Mouse (Mus musculus): ENCODE results near the gene Frmpd1.

The Frmpd1 gene

DNA sequence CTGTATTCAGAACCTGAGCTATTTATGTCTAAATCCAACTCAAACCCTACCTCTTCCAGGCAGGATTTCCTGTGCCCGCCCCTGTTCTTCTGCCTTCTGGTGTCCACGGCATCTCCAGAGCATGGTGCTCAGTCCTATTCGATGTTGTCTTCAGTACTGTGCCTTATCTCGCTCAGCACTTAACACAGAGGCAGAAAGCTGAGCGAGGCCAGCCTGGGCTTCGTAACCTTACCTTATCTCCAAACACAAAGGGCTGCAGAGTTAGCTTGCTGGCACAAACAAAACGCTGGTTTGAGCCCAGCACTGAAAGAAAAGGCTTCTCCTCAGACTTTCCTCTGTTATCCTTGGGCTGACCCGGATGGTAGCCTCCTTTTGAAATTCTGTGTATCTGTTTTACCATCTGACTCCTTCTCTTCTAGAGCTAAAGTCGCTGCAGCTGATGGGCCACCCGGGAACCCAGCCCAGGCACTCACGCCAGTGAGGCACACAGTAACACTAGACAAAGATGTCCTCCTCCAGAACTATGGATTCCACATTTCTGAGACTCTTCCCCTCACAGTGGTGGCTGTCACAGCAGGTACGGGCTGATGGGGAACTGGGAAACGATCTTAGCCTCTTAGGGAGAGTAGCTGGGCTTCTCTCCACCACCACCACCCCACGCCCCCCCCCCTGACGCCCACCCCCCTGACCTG, 58.7 kb downstream of the Frmpd1 start:
- no peaks in the 10 kb centered on the region for H3K9me3 ChIP-seq (ENCODE audit: low read length)
- H3K4me1 ChIP-seq (replicated peaks; ENCODE audit: low read depth, low read length): peaks cover 14% of the 10 kb centered on the region
- no peaks in the 10 kb centered on the region for H3K36me3 ChIP-seq (ENCODE audit: insufficient read depth, low read length)
- H3K27me3 ChIP-seq (ENCODE audit: insufficient read depth, low read length): peaks cover 8% of the 10 kb centered on the region
- no peak overlapping the region for H3K4me3 ChIP-seq (replicated peaks; ENCODE audit: low read length)
- TF ChIP-seq CTCF (conservative IDR thresholded peaks at IDR 0.05; ENCODE audit: low read length): no peak
- no peak for TF ChIP-seq POU5F1 (IDR thresholded peaks at IDR 0.05; ENCODE audit: borderline replicate concordance, low read length)
- no peak for TF ChIP-seq NANOG (IDR thresholded peaks at IDR 0.05; ENCODE audit: borderline replicate concordance, low read length)

- H3K27me3 ChIP-seq (ENCODE audit: insufficient read depth, low read length): peaks cover 6% of the 10 kb centered on the region
- no peak for TF ChIP-seq NANOG (IDR thresholded peaks at IDR 0.05; ENCODE audit: borderline replicate concordance, low read length)
- TF ChIP-seq POU5F1 (IDR thresholded peaks at IDR 0.05; ENCODE audit: borderline replicate concordance, low read length): no peak
- no peak for TF ChIP-seq CTCF (conservative IDR thresholded peaks at IDR 0.05; ENCODE audit: low read length)
- H3K9me3 ChIP-seq (ENCODE audit: low read length): no peaks in the 10 kb centered on the region
- H3K4me3 ChIP-seq (replicated peaks; ENCODE audit: low read length): no peak overlapping the region
- H3K4me1 ChIP-seq (replicated peaks; ENCODE audit: low read depth, low read length): peaks cover 17% of the 10 kb centered on the region
- H3K36me3 ChIP-seq (ENCODE audit: insufficient read depth, low read length): no peaks in the 10 kb centered on the region
Measured at GRCm38 (mm10) chr4:45251265-45251664, 66.6 kb downstream of the Frmpd1 start.

GRCm38 (mm10) chr4:45252861-45253262, 68.2 kb downstream of the Frmpd1 start:
- H3K27me3 ChIP-seq (ENCODE audit: insufficient read depth, low read length): 0 out of 2 replicates have a peak, but pooled peaks cover 5% of the 10 kb centered on the region
- H3K4me1 ChIP-seq (replicated peaks; ENCODE audit: low read depth, low read length): peaks cover 8% of the 10 kb centered on the region; the same call in 1 of the 2 replicates
- no peak overlapping the region for H3K4me3 ChIP-seq (replicated peaks; ENCODE audit: low read length)
- TF ChIP-seq CTCF (conservative IDR thresholded peaks at IDR 0.05; ENCODE audit: low read length): no peak
- TF ChIP-seq POU5F1 (IDR thresholded peaks at IDR 0.05; ENCODE audit: borderline replicate concordance, low read length): no peak
- no peak for TF ChIP-seq NANOG (IDR thresholded peaks at IDR 0.05; ENCODE audit: borderline replicate concordance, low read length)
- no peaks in the 10 kb centered on the region for H3K36me3 ChIP-seq (ENCODE audit: insufficient read depth, low read length)
- H3K9me3 ChIP-seq (ENCODE audit: low read length): no peaks in the 10 kb centered on the region

DNA sequence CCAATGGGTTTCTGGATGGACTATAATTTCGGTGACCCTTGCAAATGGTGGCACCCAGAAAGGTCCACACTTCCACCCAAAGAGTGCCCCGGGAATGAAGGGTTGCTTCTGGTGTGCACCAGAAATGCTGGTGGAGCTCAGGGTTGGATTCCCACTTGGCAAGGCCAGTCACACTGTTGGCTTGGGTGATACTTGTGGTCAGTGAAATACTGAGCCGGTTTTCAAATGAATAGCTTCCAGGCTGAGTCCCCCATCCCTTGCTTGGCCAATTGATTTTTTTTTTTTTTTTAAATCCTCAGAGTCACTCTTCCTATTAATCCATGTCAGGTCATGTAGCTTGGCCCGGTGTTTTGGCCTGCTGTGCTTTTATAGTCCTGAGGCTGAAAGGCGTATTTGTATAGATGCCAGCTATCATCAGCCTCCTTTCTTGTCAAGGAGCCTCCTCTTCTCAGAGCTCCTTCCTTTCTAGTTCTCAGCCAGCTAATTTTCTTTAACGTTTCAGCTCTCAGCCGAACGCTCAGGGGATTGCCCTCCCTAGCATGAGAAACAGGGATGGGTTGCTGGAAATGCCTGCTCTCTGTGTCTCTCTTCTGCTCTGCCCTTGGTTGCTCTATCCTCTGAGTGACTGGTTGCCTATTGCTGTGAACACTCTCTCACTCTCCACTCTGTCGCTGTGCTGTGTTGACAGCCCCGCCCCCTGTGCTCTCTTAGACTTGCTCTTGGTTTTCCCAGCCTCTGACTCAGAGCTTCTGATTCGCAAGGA, 69.3 kb downstream of the Frmpd1 start:
- Histone ChIP-seq H3K4me3 (replicated peaks; ENCODE audit: low read length) (no peak overlapping the region), H3K4me1 (replicated peaks; ENCODE audit: low read depth, low read length) (peaks cover 8% of the 10 kb centered on the region; the same call in 1 of the 2 replicates), H3K36me3 (ENCODE audit: insufficient read depth, low read length) (no peaks in the 10 kb centered on the region), H3K9me3 (ENCODE audit: low read length) (no peaks in the 10 kb centered on the region), H3K27me3 (ENCODE audit: insufficient read depth, low read length) (0 out of 2 replicates have a peak, but pooled peaks cover 5% of the 10 kb centered on the region)
- TF ChIP-seq POU5F1 (IDR thresholded peaks at IDR 0.05; ENCODE audit: borderline replicate concordance, low read length) (no peak), NANOG (IDR thresholded peaks at IDR 0.05; ENCODE audit: borderline replicate concordance, low read length) (no peak), CTCF (conservative IDR thresholded peaks at IDR 0.05; ENCODE audit: low read length) (no peak)

DNA sequence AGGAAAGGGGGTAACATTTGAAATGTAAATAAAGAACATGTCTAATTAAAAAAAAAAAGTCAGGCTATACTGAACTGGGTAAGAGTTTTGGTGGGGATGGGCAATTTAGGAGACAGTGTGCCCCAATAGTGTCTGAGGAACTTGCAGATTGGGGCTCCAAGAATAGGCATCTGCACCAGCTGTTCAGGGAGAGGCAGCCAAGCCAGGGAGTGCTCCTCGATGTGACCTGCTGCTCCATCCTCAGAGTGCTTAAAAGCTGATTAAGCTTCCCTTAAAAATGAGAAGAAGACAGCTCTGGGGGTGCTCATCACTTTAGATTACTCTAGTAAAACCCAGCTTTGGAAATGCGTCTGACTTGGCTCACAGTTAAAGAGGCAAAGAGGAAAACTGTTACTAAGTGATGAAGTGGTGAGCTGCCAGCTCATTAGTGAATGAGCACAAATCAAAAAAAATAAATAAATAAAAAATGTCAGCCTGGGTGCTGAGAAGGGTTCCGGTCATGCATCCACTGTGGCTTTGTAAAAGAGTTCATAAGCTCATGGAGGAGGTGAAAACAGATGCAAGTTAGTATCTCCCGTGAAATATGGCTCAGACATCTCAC, 74.7 kb downstream of the Frmpd1 start:
- TF ChIP-seq NANOG (IDR thresholded peaks at IDR 0.05; ENCODE audit: borderline replicate concordance, low read length): no peak
- TF ChIP-seq POU5F1 (IDR thresholded peaks at IDR 0.05; ENCODE audit: borderline replicate concordance, low read length): no peak
- no peak for TF ChIP-seq CTCF (conservative IDR thresholded peaks at IDR 0.05; ENCODE audit: low read length)
- Histone ChIP-seq H3K4me3 (replicated peaks; ENCODE audit: low read length) (no peak overlapping the region), H3K36me3 (ENCODE audit: insufficient read depth, low read length) (no peaks in the 10 kb centered on the region), H3K4me1 (replicated peaks; ENCODE audit: low read depth, low read length) (no peaks in the 10 kb centered on the region), H3K27me3 (ENCODE audit: insufficient read depth, low read length) (no peaks in the 10 kb centered on the region), H3K9me3 (ENCODE audit: low read length) (no peaks in the 10 kb centered on the region)

DNA sequence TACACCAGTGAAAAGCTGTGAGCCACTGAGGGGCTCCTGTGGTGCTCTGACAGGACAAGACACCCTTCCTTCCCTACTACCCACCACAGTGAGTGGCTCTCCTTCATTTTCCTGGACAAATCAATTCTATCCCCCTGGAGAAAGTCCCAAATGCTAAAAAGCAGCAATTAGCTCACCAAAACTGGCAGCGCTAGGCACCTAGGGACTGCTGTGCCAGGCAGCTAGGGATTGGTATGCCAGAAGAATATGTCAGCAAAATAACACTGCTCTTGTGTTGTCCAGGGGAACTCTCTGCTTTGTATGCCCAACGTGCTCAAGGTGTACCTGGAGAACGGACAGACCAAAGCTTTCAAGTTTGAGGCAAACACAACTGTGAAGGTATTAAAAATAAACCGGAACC, 76.9 kb downstream of the Frmpd1 start:
- no peak for TF ChIP-seq NANOG (IDR thresholded peaks at IDR 0.05; ENCODE audit: borderline replicate concordance, low read length)
- TF ChIP-seq CTCF (conservative IDR thresholded peaks at IDR 0.05; ENCODE audit: low read length): no peak
- no peaks in the 10 kb centered on the region for H3K4me1 ChIP-seq (replicated peaks; ENCODE audit: low read depth, low read length)
- H3K9me3 ChIP-seq (ENCODE audit: low read length): no peaks in the 10 kb centered on the region
- no peaks in the 10 kb centered on the region for H3K27me3 ChIP-seq (ENCODE audit: insufficient read depth, low read length)
- no peaks in the 10 kb centered on the region for H3K36me3 ChIP-seq (ENCODE audit: insufficient read depth, low read length)
- H3K4me3 ChIP-seq (replicated peaks; ENCODE audit: low read length): no peak overlapping the region

GRCm38 (mm10) chr4:45267883-45268282, 83.2 kb downstream of the Frmpd1 start:
- Histone ChIP-seq H3K36me3 (ENCODE audit: insufficient read depth, low read length) (no peaks in the 10 kb centered on the region), H3K9me3 (ENCODE audit: low read length) (no peaks in the 10 kb centered on the region), H3K4me1 (replicated peaks; ENCODE audit: low read depth, low read length) (no peaks in the 10 kb centered on the region), H3K4me3 (replicated peaks; ENCODE audit: low read length) (no peak overlapping the region), H3K27me3 (ENCODE audit: insufficient read depth, low read length) (no peaks in the 10 kb centered on the region)
- TF ChIP-seq CTCF (conservative IDR thresholded peaks at IDR 0.05; ENCODE audit: low read length): no peak
- TF ChIP-seq NANOG (IDR thresholded peaks at IDR 0.05; ENCODE audit: borderline replicate concordance, low read length): no peak
- TF ChIP-seq POU5F1 (IDR thresholded peaks at IDR 0.05; ENCODE audit: borderline replicate concordance, low read length): no peak

GRCm38 (mm10) chr4:45271041-45271452, 86.4 kb downstream of the Frmpd1 start:
- no peaks in the 10 kb centered on the region for H3K9me3 ChIP-seq (ENCODE audit: low read length)
- H3K27me3 ChIP-seq (ENCODE audit: insufficient read depth, low read length): no peaks in the 10 kb centered on the region
- no peaks in the 10 kb centered on the region for H3K36me3 ChIP-seq (ENCODE audit: insufficient read depth, low read length)
- H3K4me3 ChIP-seq (replicated peaks; ENCODE audit: low read length): no peak overlapping the region
- H3K4me1 ChIP-seq (replicated peaks; ENCODE audit: low read depth, low read length): no peaks in the 10 kb centered on the region
- no peak for TF ChIP-seq POU5F1 (IDR thresholded peaks at IDR 0.05; ENCODE audit: borderline replicate concordance, low read length)
- no peak for TF ChIP-seq NANOG (IDR thresholded peaks at IDR 0.05; ENCODE audit: borderline replicate concordance, low read length)

Measured in E14TG2a.4 (cell line).